Mouse (Mus musculus): Measurements from ENCODE around the gene Rpl35. TPM values are rescaled to one million over a fixed set of nuclear protein-coding genes. Genes with fewer than 3 reads are reported as not detected.

Rpl35 gene
- polyA plus RNA-seq, 1 experiment from 2014 or later = 889 TPM

DNA sequence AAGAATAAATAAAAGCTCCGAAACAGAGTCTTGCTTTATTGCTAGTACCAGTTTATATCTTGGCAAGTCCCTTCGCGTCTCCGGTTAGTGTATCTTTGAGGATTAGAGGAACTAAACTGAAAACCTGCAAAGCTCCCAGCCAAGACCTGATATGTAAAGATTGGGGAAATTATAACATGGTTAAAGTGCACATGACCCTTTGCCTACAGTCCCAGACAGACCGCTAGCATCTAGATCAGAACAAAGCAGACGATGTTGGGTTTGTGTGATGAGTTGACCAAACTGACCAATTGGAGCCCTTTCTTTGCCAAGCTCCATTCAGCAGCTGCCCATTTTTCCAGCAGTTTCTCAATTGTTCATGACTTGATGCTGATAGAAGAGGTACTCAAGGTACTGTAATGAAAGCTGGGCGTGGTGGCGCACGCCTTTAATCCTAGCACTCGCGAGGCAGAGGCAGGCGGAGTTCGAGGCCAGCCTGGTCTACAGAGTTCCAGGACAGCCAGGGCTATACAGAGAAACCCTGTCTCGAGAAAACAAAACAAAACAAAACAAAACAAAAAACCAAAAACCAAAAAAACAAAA, 816 bp upstream of the Rpl35 start:
- Histone ChIP-seq H3K4me3 (peak overlapping the region; percentile 81), H3K4me1 (peaks cover 47% of the 10 kb centered on the region), H3K9me3 (no peaks in the 10 kb centered on the region), H3K27ac (no peak overlapping the region), H3K36me3 (peaks cover 28% of the 10 kb centered on the region), H3K27me3 (ENCODE audit: insufficient read depth, poor library complexity, severe bottlenecking) (no peaks in the 10 kb centered on the region)
- WGBS = 87% methylated on average over 14 of the region's 14 CpGs
- DNase-seq (ENCODE audit: low spot score) = no peak

DNA sequence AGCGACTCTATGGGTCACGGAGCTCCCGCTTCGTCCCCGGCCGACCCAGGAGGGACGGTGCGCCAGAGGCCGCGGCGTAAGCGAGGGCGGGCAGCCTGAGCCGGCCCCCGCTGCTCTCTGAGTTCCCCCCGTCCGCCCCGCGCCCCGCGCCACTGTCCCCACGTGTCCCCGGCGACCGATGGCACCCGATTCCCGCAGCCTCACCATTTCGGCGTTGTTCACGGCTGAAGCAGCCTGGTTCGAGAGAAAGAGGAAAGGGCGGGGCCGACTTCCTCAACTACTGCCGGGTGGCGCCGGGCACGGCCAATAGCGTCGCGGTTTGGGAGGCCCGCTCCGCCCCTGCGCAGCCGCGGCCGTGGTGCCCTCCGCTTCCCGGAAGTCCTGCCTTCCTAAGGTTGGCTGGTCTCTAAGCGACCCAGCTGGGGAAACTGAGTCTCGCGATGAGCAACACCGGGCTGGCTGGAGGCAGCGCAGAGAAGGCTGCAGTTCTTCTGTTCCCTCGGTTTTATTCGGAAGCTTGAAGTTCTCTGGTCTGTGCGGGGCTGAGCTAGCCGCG, 466 bp downstream of the Rpl35 start, which contains the start of gene Arpc5l:
Gene Arpc5l, plus strand, starts transcription at position 469 of the 556 bp plus-strand sequence.
- Histone ChIP-seq H3K27me3 (ENCODE audit: insufficient read depth, poor library complexity, severe bottlenecking) (no peaks in the 10 kb centered on the region), H3K36me3 (peaks cover 41% of the 10 kb centered on the region), H3K27ac (peak within 1 kb of the TSS; percentile 97), H3K4me1 (peaks cover 47% of the 10 kb centered on the region), H3K4me3 (peak within 1 kb of the TSS; percentile 81), H3K9me3 (no peaks in the 10 kb centered on the region)
- DNase-seq (ENCODE audit: low spot score) = peak; percentile 96
- WGBS = under 1% methylated on average over 58 of the region's 58 CpGs

DNA sequence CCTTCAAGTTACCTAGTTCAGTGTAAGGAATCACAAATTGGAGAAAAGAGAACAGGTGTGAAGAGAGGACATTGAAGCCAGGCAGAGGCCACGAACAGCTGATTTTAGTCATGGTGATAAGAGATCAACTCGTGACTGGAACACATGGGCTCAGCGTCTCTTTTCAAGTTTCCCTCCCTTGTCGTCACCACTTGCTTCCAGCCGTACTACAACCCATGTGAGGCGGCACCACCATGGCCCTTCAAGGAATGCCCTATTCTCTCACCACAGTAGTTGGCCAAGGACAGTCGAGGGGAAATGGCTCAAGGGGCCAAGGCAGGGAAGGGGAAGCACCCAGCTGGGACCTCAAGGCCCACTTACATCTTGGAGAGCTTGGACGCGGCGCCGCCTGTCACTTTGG, 1.1 kb downstream of the Rpl35 start:
- Histone ChIP-seq H3K9me3 (no peaks in the 10 kb centered on the region), H3K27ac (peak overlapping the region; percentile 97), H3K27me3 (ENCODE audit: insufficient read depth, poor library complexity, severe bottlenecking) (no peaks in the 10 kb centered on the region), H3K4me3 (peak overlapping the region; percentile 81), H3K4me1 (peaks cover 42% of the 10 kb centered on the region), H3K36me3 (peaks cover 45% of the 10 kb centered on the region)
- no peak for DNase-seq (ENCODE audit: low spot score)
- WGBS = under 1% methylated on average over 11 of the region's 11 CpGs

DNA sequence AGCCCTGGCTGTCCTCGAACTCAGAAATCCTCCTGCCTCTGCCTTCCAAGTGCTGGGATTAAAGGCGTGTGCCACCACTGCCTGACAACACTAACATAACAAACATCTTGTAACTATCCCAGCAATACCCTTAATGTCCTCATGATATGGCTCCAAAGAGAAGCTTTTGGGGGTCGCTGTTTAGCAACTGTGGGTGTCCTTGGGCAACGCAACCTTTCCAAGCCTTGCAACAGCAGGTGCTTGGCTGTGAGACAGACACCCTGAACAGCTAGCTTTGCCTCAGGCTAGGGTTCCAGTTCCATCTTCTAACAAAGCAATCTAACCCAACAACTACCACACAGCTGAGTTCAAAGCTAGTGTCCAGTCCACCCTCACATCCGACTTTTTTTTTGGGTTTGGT, 1.9 kb downstream of the Rpl35 start:
- H3K4me3 ChIP-seq = peak overlapping the region; percentile 81
- no peaks in the 10 kb centered on the region for H3K9me3 ChIP-seq
- H3K4me1 ChIP-seq = peaks cover 38% of the 10 kb centered on the region
- H3K27me3 ChIP-seq (ENCODE audit: insufficient read depth, poor library complexity, severe bottlenecking) = no peaks in the 10 kb centered on the region
- WGBS = 62% methylated on average over 5 of the region's 5 CpGs
- no peak for DNase-seq (ENCODE audit: low spot score)
- H3K27ac ChIP-seq = 0 out of 2 replicates have a peak overlapping the region, but pooled peaks have one; percentile 97
- peaks cover 45% of the 10 kb centered on the region for H3K36me3 ChIP-seq

DNA sequence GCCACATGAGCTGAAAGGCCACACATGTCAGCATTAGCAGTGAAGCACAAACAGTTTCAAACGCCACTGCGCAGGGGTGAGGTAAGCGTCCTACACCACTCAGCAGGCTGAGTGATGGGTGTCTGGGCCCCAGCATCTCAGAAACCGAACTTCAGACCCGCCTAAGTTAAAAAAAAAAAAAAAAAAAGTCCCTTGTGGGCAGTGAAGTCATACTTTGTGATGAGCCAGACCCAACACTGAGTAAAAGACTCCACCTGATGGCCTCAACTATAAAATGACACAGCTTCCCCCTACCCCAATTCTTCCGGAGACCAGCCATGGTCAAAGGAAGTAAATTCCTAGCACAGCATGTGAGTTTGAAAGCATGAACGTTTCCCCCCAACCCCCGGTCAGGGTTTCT, 2.3 kb downstream of the Rpl35 start:
- Histone ChIP-seq H3K9me3 (no peaks in the 10 kb centered on the region), H3K27me3 (ENCODE audit: insufficient read depth, poor library complexity, severe bottlenecking) (no peaks in the 10 kb centered on the region), H3K27ac (no peak overlapping the region), H3K4me1 (peaks cover 41% of the 10 kb centered on the region), H3K4me3 (peak overlapping the region; percentile 81), H3K36me3 (peaks cover 45% of the 10 kb centered on the region)
- no peak for DNase-seq (ENCODE audit: low spot score)
- WGBS = 55% methylated on average over 8 of the region's 8 CpGs

DNA sequence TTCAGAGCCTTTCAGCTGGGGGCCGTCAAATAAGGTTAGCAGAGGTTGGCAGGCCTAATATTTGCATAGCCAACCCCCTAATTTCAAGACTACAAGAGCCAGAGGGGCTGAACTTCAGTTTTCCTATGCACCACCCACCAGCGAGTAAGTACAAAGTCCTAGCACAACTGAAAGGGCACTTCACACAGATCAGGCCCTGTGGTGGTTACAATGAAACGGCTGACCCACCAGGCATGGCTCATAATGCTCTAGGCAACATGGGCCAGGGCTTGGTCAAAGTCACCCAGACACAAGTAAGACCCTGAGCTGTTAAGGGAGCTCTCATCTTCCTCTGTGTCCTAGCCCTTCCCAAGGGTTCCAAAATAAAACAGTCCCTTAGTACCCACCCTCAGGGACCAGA, 3.6 kb downstream of the Rpl35 start:
- WGBS = 83% methylated on average over 3 of the region's 3 CpGs

DNA sequence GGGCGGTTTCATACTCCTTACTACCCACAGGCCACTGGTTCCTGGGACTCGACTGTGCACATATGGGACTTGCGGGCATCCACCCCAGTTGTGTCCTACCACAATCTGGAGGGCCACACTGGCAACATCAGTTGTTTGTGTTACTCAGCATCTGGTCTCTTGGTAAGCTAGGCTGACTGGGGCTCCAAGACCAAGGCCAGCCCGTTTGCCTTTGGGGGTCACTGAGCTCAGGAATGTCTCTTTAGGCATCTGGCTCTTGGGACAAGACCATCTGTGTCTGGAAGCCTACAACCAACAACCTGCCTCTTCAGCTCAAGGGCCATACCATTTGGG, 4.9 kb downstream of the Rpl35 start:
- no peak for DNase-seq (ENCODE audit: low spot score)
- no peak overlapping the region for H3K27ac ChIP-seq
- peaks cover 38% of the 10 kb centered on the region for H3K4me1 ChIP-seq
- no peak overlapping the region for H3K4me3 ChIP-seq
- H3K27me3 ChIP-seq (ENCODE audit: insufficient read depth, poor library complexity, severe bottlenecking) = no peaks in the 10 kb centered on the region
- H3K36me3 ChIP-seq = peaks cover 45% of the 10 kb centered on the region
- H3K9me3 ChIP-seq = no peaks in the 10 kb centered on the region
- WGBS = 90% methylated on average over 4 of the region's 4 CpGs

More for the DNA sequence above, 3.6 kb downstream of the Rpl35 start:
- Histone ChIP-seq H3K9me3 (no peaks in the 10 kb centered on the region), H3K4me3 (no peak overlapping the region), H3K27me3 (ENCODE audit: insufficient read depth, poor library complexity, severe bottlenecking) (no peaks in the 10 kb centered on the region), H3K4me1 (peaks cover 49% of the 10 kb centered on the region), H3K36me3 (peaks cover 45% of the 10 kb centered on the region), H3K27ac (no peak overlapping the region)
- no peak for DNase-seq (ENCODE audit: low spot score)

DNA sequence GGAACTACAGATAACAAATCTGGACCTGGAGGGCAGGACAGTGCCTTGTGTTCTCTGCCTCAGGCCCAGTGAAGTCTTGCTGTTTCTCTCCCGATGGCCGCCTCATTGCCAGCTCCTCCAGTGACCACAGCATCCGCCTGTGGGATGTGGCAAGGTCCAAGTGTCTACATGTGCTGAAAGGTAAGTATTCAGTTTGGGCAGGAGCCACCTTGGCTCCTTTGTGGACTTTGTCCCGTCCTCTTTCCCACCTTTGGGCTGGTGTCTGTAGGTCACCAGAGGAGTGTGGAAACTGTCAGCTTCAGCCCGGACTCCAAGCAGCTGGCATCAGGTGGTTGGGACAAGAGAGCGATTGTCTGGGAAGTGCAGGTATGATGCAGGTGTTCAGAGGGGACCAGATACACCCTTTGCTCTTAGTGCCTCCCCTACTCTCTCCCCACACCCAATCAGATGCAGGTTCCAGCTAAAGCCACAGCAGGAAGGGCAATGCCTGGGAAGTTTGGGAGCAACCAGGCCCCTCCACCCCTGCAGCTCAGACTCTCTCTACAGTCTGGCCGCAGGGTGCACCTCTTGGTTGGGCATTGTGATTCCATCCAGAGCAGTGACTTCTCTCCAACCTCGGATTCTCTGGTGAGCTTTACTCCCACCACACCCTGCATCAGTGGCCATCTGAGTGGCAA, 5.4 kb downstream of the Rpl35 start:
- H3K4me3 ChIP-seq = no peak overlapping the region
- no peaks in the 10 kb centered on the region for H3K27me3 ChIP-seq (ENCODE audit: insufficient read depth, poor library complexity, severe bottlenecking)
- 63% methylated on average over 8 of the region's 8 CpGs for WGBS
- H3K9me3 ChIP-seq = no peaks in the 10 kb centered on the region
- no peak for DNase-seq (ENCODE audit: low spot score)
- H3K36me3 ChIP-seq = peaks cover 45% of the 10 kb centered on the region
- H3K27ac ChIP-seq = no peak overlapping the region
- peaks cover 38% of the 10 kb centered on the region for H3K4me1 ChIP-seq

DNA sequence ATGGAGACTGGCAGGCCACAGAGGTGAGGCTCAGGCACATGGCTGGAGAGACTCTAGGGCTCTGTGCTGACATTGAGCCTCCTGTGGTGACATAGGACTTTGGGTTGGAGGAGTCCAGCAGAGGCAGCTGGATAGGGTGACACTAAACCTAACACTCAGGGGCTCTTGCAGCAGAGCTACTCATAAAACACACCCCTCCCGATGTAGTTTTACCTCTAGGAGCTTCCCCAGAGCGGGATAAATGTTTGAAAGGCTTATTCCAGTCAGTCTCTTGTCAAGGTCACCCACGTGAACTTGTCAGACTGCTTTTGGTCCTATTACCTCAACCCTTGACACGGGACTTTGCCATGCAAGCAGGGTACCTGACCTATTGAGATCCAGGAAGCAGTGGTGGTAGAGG, 6.0 kb downstream of the Rpl35 start:
- no peak for DNase-seq (ENCODE audit: low spot score)
- Histone ChIP-seq H3K4me1 (peaks cover 38% of the 10 kb centered on the region), H3K27ac (no peak overlapping the region; the same call in 1 of the 2 replicates), H3K27me3 (ENCODE audit: insufficient read depth, poor library complexity, severe bottlenecking) (no peaks in the 10 kb centered on the region), H3K36me3 (peaks cover 45% of the 10 kb centered on the region), H3K4me3 (no peak overlapping the region), H3K9me3 (no peaks in the 10 kb centered on the region)
- 50% methylated on average over 4 of the region's 4 CpGs for WGBS

DNA sequence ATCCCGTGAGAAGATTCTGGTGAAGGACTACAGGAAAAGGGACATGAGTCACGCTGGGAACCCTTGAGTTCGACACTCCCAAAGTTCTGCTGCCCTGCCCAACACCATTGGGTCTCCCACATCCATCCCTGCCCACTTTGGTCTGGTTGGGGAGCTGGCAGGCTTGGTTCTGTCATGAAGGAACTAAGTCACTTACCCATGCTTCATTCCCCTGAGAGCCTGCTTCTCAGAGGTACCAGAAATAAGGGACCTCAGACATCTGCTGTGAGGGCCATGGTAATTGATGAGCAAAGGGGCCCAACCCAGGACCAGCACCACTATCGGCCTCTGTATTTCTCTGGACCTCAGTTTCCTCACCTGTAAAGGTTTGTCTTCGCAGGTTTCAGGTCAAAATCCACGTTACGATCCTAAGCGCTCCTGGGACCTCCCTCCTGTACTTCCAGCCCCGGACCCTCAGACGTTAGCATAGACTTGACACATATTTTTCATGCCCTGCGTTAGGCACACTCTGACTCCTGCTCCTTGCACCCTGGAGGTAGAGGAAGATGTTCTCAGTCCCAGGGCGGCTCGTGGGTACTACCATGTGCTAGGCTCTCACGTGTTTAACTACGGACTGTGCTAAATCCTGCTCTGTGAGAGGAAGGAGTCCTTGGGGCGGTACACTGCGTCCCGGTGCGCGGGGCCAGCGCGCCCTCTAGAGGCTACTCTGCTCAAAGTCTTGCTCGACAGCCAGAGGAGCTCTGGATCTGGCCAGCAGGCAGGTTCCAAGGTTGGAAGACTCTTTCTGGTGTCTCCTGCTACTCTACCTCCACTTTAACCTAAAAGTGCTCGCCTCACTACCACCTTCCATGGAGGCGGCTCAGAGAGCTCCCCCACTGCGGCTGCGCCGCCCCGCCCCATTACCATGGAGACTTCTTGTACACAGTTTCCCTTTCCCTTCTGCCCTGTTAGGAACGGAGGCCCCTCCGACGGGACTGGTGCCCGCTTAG, 7.7 kb downstream of the Rpl35 start, which contains the start of gene Wdr38:
Gene Wdr38, plus strand, starts transcription at position 91 of the 989 bp plus-strand sequence.
- H3K27ac ChIP-seq = peak within 1 kb of the TSS; percentile 84
- H3K4me1 ChIP-seq = peaks cover 23% of the 10 kb centered on the region
- peak within 1 kb of the TSS; percentile 58 for H3K4me3 ChIP-seq
- no peaks in the 10 kb centered on the region for H3K9me3 ChIP-seq
- WGBS = 13% methylated on average over 33 of the region's 33 CpGs
- DNase-seq (ENCODE audit: low spot score) = peak; percentile 94
- peaks cover 32% of the 10 kb centered on the region for H3K36me3 ChIP-seq
- no peaks in the 10 kb centered on the region for H3K27me3 ChIP-seq (ENCODE audit: insufficient read depth, poor library complexity, severe bottlenecking)

DNA sequence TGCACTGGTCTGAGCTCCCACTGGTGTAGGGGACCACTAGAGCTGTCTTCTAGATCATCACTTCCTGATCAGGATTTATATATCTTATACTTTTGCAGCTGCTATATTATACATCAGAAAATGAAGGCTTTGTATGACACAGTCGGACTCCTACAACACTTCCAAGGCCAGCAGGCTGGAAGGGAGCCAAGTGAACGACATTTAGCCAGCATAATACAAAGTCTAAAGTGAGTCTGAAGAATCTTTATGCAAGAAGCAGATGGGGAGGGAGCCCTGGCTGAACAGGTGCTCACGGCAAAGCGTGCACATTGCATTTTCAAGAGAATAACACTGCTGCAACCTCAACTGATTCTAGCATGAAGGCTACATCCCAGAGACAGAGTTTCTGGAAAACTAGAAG, 13.0 kb downstream of the Rpl35 start:
- no peak for DNase-seq (ENCODE audit: low spot score)
- Histone ChIP-seq H3K4me3 (no peak overlapping the region), H3K27me3 (ENCODE audit: insufficient read depth, poor library complexity, severe bottlenecking) (no peaks in the 10 kb centered on the region), H3K27ac (no peak overlapping the region), H3K9me3 (no peaks in the 10 kb centered on the region), H3K4me1 (peaks cover 4% of the 10 kb centered on the region; the same call in 1 of the 2 replicates), H3K36me3 (no peaks in the 10 kb centered on the region)
- 61% methylated on average over 4 of the region's 4 CpGs for WGBS

DNA sequence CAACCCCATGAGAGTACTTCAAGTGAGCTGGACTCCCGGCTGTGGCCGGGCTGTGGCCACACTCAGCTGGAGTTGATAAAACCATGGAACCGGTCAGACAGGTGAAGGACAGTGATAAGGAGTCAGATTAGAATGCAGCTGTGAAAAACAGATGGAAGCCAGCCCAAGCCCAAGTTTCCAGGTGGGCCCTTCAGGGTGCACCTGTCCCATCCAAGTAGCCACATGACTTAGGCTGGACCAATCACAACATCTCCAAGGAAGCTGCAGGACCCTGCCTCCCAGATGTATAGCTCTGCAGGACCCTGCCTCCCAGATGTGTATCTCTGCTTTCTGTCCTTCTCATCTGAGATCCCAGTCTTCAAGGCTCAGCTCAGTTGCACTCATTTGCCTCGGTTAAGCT, 13.4 kb downstream of the Rpl35 start:
- WGBS = 50% methylated on average over 4 of the region's 4 CpGs
- Histone ChIP-seq H3K27ac (no peak overlapping the region), H3K4me3 (no peak overlapping the region), H3K27me3 (ENCODE audit: insufficient read depth, poor library complexity, severe bottlenecking) (no peaks in the 10 kb centered on the region), H3K4me1 (no peaks in the 10 kb centered on the region; the same call in 1 of the 2 replicates), H3K36me3 (no peaks in the 10 kb centered on the region), H3K9me3 (no peaks in the 10 kb centered on the region)
- DNase-seq (ENCODE audit: low spot score) = no peak
